Mouse (Mus musculus) testis, adult 2 months (tissue): Measurements from ENCODE around the gene Mettl1.

ENCODE experiments used
- CTCF ChIP-seq: fragments of 200-500 bp; IDR thresholded peaks from 2 replicates; pipeline ENCODE4 v1.5.1; 2012; ENCODE audit warnings: low read depth, mild to moderate bottlenecking, inconsistent platforms, low read length, moderate library complexity; ENCODE audit not compliant: control insufficient read depth, insufficient read depth, insufficient replicate concordance
- POLR2A ChIP-seq: fragments of 200-500 bp; IDR thresholded peaks from 2 replicates; pipeline ENCODE4 v1.6.1; 2012; ENCODE audit warnings: low read depth, mild to moderate bottlenecking, inconsistent platforms, low read length, moderate library complexity; ENCODE audit not compliant: control insufficient read depth

- TF ChIP-seq POLR2A, result peak; percentile 66
- peak; percentile 93 for TF ChIP-seq CTCF
Observed at GRCm38 (mm10) chr10:127030336-127031296, 10.6 kb upstream of the Mettl1 start, which contains the start of gene Tsfm.
